Mouse (Mus musculus): ENCODE measurements around the gene Ptprd. TPM values are rescaled to one million over a fixed set of nuclear protein-coding genes. Genes with fewer than 3 reads are reported as not detected.

Gene Ptprd
- total and polyA plus RNA-seq, 3 experiments = 0.30 to 0.66 TPM; not detected in 1

DNA sequence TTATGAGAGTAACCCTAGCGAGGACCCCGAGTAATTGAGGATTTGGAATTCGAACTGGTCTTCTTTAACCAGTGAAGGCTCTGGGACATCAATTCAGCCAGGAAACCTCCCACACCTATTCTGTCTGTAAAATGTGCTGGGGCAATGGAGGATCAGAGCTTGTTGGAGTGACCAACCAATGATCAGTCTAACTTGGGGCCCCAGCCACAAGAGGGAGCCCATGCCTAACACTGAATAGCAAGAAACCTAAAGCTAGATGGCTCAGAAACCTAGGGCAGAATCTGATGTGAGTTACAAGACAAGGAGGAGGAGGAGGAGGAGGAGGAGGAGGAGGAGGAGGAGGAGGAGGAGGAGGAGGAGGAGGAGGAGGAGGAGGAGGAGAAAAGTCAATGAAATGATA is 1128.6 kb downstream of the Ptprd start:
- DNase-seq (ENCODE audit: low spot score) (no peak), ATAC-seq (ENCODE audit: extremely low read depth, insufficient number of reproducible peaks, low FRiP score, poor library complexity, severe bottlenecking) (no peak)

DNA sequence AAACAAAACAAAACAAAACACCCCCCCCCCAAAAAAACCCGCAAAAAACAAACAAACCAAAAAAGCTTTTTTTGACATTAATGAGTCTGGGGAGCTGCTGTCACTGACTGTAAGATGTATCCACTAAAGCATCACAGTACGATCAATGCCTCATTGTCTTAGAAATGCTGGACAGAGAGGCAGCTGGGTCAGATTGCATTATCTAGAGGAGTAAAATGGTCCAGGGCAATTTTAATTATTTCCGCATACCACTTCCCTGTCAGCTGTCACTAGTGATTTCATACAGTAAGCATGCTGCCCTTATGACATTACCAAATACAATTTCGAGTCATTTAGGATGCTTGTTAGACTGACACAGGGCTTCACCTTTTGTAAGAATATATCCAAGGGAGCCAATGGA is 1134.2 kb downstream of the Ptprd start:
- Histone ChIP-seq H3K27me3 (ENCODE audit: insufficient read depth, low read length) (no peaks in the 10 kb centered on the region), H3K4me1 (ENCODE audit: insufficient read depth, low read depth, low read length) (no peaks in the 10 kb centered on the region), H3K9me3 (replicated peaks) (no peaks in the 10 kb centered on the region), H3K4me3 (ENCODE audit: low read depth, low read length) (no peak overlapping the region), H3K36me3 (replicated peaks) (no peaks in the 10 kb centered on the region)
- TF ChIP-seq POLR2AphosphoS5 (IDR thresholded peaks at IDR 0.05; ENCODE audit: insufficient replicate concordance, low read depth, low read length) = no peak
- TF ChIP-seq GATA2 (IDR thresholded peaks at IDR 0.05; ENCODE audit: borderline replicate concordance, low read depth, low read length) = no peak
- no peak for TF ChIP-seq CTCF (IDR thresholded peaks at IDR 0.05; ENCODE audit: low read depth, low read length)
- TF ChIP-seq GATA1 (IDR thresholded peaks at IDR 0.05; ENCODE audit: borderline replicate concordance, low read length) = no peak
- no peak for TF ChIP-seq TAL1 (conservative IDR thresholded peaks at IDR 0.05; ENCODE audit: low read depth, low read length)
- DNase-seq (ENCODE audit: low spot score) (no peak), ATAC-seq (ENCODE audit: extremely low read depth, insufficient number of reproducible peaks, low FRiP score, poor library complexity, severe bottlenecking) (no peak)

More for the DNA sequence above, 1128.6 kb downstream of the Ptprd start:
- no peaks in the 10 kb centered on the region for H3K36me3 ChIP-seq (replicated peaks)
- TF ChIP-seq POLR2AphosphoS5 (IDR thresholded peaks at IDR 0.05; ENCODE audit: insufficient replicate concordance, low read depth, low read length) (no peak), GATA1 (IDR thresholded peaks at IDR 0.05; ENCODE audit: borderline replicate concordance, low read length) (no peak), CTCF (IDR thresholded peaks at IDR 0.05; ENCODE audit: low read depth, low read length) (no peak), TAL1 (conservative IDR thresholded peaks at IDR 0.05; ENCODE audit: low read depth, low read length) (no peak), GATA2 (IDR thresholded peaks at IDR 0.05; ENCODE audit: borderline replicate concordance, low read depth, low read length) (no peak)
- no peaks in the 10 kb centered on the region for H3K4me1 ChIP-seq (ENCODE audit: insufficient read depth, low read depth, low read length)
- H3K4me3 ChIP-seq (ENCODE audit: low read depth, low read length) = no peak overlapping the region
- no peaks in the 10 kb centered on the region for H3K9me3 ChIP-seq (replicated peaks)
- no peaks in the 10 kb centered on the region for H3K27me3 ChIP-seq (ENCODE audit: insufficient read depth, low read length)

DNA sequence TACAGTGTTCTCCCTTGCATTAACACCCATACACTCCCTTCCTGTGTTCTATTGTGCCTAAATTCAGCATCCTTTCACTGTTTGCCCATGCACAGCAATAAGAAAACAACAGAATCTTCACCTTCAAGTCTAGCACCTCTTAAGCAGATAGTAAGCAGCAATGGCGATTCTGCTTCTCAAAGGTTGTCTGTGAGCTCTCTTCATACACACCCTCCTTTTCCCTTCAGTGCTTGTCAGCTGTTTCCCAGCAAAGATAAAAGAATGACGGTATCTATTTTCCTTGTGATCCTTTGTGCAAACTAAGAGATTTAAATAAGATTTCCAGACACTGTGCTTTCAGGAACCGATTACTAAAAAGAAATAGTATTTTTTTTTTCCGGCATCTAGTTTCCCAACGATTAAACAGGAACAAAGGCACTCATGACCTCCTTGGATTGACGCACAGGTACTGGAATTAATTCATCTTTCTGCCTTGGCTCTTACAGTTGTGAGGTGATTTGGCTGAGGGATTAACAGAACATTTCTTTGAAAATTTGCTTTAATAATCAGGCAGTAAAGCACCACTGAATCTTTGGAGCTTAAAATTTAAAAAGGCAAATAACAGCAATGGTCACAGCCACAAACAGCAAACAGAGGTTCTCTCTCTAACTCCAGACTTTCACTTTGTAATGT is 1161.1 kb downstream of the Ptprd start:
- Histone ChIP-seq H3K9me3 (replicated peaks) (no peaks in the 10 kb centered on the region), H3K36me3 (replicated peaks) (no peaks in the 10 kb centered on the region), H3K4me3 (ENCODE audit: low read depth, low read length) (no peak overlapping the region), H3K27me3 (ENCODE audit: insufficient read depth, low read length) (no peaks in the 10 kb centered on the region), H3K4me1 (ENCODE audit: insufficient read depth, low read depth, low read length) (no peaks in the 10 kb centered on the region)
- no peak for ATAC-seq (ENCODE audit: extremely low read depth, insufficient number of reproducible peaks, low FRiP score, poor library complexity, severe bottlenecking)
- no peak for TF ChIP-seq POLR2AphosphoS5 (IDR thresholded peaks at IDR 0.05; ENCODE audit: insufficient replicate concordance, low read depth, low read length)
- no peak for TF ChIP-seq CTCF (IDR thresholded peaks at IDR 0.05; ENCODE audit: low read depth, low read length)
- no peak for TF ChIP-seq TAL1 (conservative IDR thresholded peaks at IDR 0.05; ENCODE audit: low read depth, low read length)
- no peak for TF ChIP-seq GATA1 (IDR thresholded peaks at IDR 0.05; ENCODE audit: borderline replicate concordance, low read length)
- DNase-seq (ENCODE audit: low spot score) = no peak

DNA sequence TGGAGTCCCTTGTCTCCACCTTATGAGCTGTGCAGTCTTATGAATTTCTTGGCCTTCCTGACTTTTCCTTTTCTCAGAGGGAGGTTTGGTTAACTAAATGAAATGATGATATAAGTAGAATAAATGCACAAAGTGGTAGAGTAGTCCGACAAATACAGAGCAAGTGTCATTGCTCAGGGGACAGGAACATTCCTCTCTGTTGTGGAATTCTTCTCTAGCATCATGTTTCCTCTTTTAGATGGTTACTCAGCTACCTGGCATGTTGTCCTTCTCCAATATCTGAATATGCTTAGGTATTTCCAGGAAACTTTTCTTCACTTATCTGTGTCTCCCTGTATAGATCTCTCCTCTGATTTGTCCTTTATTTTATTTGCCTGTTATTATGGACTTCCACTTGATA is 1207.3 kb downstream of the Ptprd start:
- DNase-seq (ENCODE audit: low spot score) (no peak), ATAC-seq (ENCODE audit: extremely low read depth, insufficient number of reproducible peaks, low FRiP score, poor library complexity, severe bottlenecking) (no peak)
- Histone ChIP-seq H3K27me3 (ENCODE audit: insufficient read depth, low read length) (no peaks in the 10 kb centered on the region), H3K9me3 (replicated peaks) (no peaks in the 10 kb centered on the region), H3K4me3 (ENCODE audit: low read depth, low read length) (no peak overlapping the region), H3K4me1 (ENCODE audit: insufficient read depth, low read depth, low read length) (no peaks in the 10 kb centered on the region), H3K36me3 (replicated peaks) (no peaks in the 10 kb centered on the region)
- TF ChIP-seq CTCF (IDR thresholded peaks at IDR 0.05; ENCODE audit: low read depth, low read length) = no peak
- TF ChIP-seq GATA2 (IDR thresholded peaks at IDR 0.05; ENCODE audit: borderline replicate concordance, low read depth, low read length) = no peak
- no peak for TF ChIP-seq POLR2AphosphoS5 (IDR thresholded peaks at IDR 0.05; ENCODE audit: insufficient replicate concordance, low read depth, low read length)
- TF ChIP-seq TAL1 (conservative IDR thresholded peaks at IDR 0.05; ENCODE audit: low read depth, low read length) = no peak
- TF ChIP-seq GATA1 (IDR thresholded peaks at IDR 0.05; ENCODE audit: borderline replicate concordance, low read length) = no peak

DNA sequence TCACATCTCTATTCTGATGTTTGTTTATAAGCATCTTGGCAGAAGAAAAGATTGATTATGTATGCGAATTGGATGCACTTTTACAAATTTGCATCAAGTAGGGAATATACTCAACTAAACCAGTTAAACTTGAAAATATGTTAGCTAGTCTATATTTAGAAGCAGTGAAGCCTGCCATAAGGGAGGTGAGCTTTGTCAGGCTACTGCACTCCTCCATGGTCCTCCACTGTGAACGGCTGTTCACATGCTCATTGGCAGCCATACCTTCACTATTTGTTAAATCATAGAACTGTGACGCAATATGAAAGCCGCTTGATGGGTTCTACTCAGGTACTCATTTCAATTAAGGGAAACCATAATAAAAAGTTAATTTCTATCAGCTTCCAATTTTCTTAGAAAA is 1215.6 kb downstream of the Ptprd start:
- ATAC-seq (ENCODE audit: extremely low read depth, insufficient number of reproducible peaks, low FRiP score, poor library complexity, severe bottlenecking) = no peak
- Histone ChIP-seq H3K27me3 (ENCODE audit: insufficient read depth, low read length) (no peaks in the 10 kb centered on the region), H3K4me3 (ENCODE audit: low read depth, low read length) (no peak overlapping the region), H3K4me1 (ENCODE audit: insufficient read depth, low read depth, low read length) (no peaks in the 10 kb centered on the region), H3K9me3 (replicated peaks) (no peaks in the 10 kb centered on the region), H3K36me3 (replicated peaks) (no peaks in the 10 kb centered on the region)
- DNase-seq (ENCODE audit: low spot score) = no peak
- TF ChIP-seq POLR2AphosphoS5 (IDR thresholded peaks at IDR 0.05; ENCODE audit: insufficient replicate concordance, low read depth, low read length) (no peak), CTCF (IDR thresholded peaks at IDR 0.05; ENCODE audit: low read depth, low read length) (no peak), GATA2 (IDR thresholded peaks at IDR 0.05; ENCODE audit: borderline replicate concordance, low read depth, low read length) (no peak), TAL1 (conservative IDR thresholded peaks at IDR 0.05; ENCODE audit: low read depth, low read length) (no peak)

DNA sequence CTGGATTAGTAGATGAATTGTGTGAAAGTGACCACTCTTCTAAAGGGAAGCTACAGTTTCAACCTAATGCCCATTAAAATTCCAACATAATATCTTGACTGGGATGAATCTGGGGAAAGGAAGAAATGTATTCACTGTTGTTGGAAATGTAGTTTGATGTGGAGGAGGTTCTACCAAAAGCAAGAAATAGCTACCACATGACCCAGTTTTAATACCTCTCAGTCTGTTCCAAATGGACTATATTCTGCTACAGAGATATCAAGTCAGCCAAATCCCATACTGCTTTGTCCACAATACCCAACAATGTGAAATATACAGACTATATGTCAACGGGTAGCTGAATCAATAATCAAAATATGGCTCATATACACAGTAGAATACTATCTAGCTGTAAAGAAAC is 1221.8 kb downstream of the Ptprd start:
- Histone ChIP-seq H3K36me3 (replicated peaks) (no peaks in the 10 kb centered on the region), H3K4me3 (ENCODE audit: low read depth, low read length) (no peak overlapping the region), H3K9me3 (replicated peaks) (no peaks in the 10 kb centered on the region), H3K4me1 (ENCODE audit: insufficient read depth, low read depth, low read length) (no peaks in the 10 kb centered on the region), H3K27me3 (ENCODE audit: insufficient read depth, low read length) (no peaks in the 10 kb centered on the region)
- ATAC-seq (ENCODE audit: extremely low read depth, insufficient number of reproducible peaks, low FRiP score, poor library complexity, severe bottlenecking) (no peak), DNase-seq (ENCODE audit: low spot score) (no peak)
- TF ChIP-seq GATA2 (IDR thresholded peaks at IDR 0.05; ENCODE audit: borderline replicate concordance, low read depth, low read length) = no peak

All from G1E (cell line).